Mouse (Mus musculus) lung, adult 2 months (tissue): ENCODE measurements around the gene Gm20671.

Experiments
- CTCF ChIP-seq: fragments of 200-500 bp; IDR thresholded peaks from 2 replicates; pipeline ENCODE4 v1.5.1; 2011; ENCODE audit warnings: mild to moderate bottlenecking, low read length, control low read depth; ENCODE audit not compliant: insufficient read depth
- POLR2A ChIP-seq: fragments of 200-500 bp; IDR thresholded peaks from 2 replicates; pipeline ENCODE4 v1.6.1; 2011; ENCODE audit warnings: low read depth, mild to moderate bottlenecking, control low read depth, low read length, borderline replicate concordance; ENCODE audit errors: extremely low read depth

DNA sequence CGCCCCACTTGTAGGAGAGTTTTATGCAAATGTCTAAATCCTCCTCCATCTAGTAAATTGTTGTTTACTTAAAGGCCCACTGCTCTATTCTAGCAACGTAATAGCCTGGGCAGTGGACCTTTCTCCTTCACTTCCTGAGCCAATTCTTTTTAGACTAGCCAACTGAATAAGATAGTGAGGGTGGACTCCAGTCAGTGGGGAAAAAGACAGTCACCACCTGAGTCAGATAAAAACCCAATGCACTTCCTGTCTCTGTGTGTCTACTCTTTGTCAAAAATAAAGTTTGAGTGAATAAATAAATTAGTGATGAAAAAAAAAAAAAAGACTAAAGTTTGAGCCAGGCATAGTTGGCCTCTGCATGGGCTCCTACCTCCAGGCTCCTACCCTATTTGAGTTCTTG lies 67.2 kb downstream of the Gm20671 start:
- TF ChIP-seq POLR2A (no peak), CTCF (no peak)
